In the genomic region with DNA sequence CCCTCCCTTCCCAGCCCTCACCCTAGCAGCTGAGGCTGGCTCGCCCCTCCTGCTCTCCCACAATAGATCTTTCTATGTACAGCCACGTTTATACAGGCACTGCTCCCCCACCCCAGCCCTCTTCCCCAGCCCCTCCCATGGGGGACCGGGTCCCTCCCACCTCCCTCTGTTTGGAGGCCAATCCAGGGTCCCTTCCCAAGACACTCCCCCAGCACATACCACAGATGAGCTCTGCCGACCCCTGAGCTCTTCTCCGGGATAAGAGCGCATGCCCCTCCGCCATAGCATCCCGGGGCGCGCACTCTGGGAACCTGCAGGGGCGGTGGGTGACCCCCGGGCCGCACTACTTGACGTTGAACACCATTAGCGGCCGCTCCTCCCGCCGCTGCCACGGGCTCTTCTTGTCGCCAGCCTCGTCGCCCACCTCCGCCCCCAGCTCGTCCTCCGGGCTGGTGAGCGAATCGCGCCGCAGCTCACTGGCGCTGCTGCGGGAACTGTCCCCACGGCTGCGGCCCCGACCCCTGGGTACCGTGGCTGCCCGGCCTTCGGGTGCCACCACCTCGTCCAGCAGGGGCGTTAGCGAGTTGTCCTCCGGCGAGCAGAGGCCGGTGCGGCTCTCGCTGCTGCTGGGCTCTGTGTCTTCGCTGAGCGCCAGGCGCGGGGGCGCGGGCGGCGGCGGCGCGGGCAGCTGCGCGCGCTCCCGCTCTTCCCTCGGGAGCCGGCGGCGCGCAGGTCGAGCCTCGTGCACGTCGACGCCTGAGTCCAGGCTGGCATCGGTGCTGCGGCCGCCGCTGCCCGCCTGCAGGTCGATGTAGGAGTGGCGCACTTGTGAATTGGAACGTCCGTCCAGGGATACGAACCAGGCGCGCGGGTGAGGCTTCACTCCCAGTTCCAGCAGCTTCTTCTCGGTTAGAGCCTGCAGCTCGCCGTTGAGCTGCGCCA, we compare ENCODE assay signal across 7 mouse cellular contexts. TPM values are rescaled to one million over a fixed set of nuclear protein-coding genes. Genes with fewer than 3 reads are reported as not detected.
A peak's percentile ranks its signal among the peaks of the same experiment; 100 is the strongest.
DNase-seq lines count a peak whose midpoint lies in the region; ATAC-seq and TF ChIP-seq lines count a peak whose summit lies in the region.

No protein-coding gene starts in this region.

- TF ChIP-seq POLR2A in cerebellum, adult 2 months (IDR thresholded peaks at IDR 0.05; ENCODE audit: borderline replicate concordance, insufficient read depth, low read length), result no peak

- peak overlapping the region; percentile 86 for H3K27ac ChIP-seq in cerebellum, adult 2 months (ENCODE audit: insufficient read depth, low read length)
- H3K27ac ChIP-seq in hindbrain, embryonic 14.5 days, result no peak overlapping the region

- DNase-seq in adrenal gland, adult 2 months, result peak; percentile 89
- peak; percentile 58 to 69 for DNase-seq in cerebellum, adult 2 months
- DNase-seq in forelimb bud, embryonic 11.5 days (ENCODE audit: low read depth, low spot score), result peak; percentile 56
- DNase-seq in hindbrain, embryonic 14.5 days (ENCODE audit: low spot score), result no peak
- DNase-seq in left cerebral cortex, postnatal 14 days (ENCODE audit: low spot score in 2 of 2), result peak; percentile 74 to 86
- peak; percentile 75 to 86 for DNase-seq in lung, postnatal 4 days
- DNase-seq in right cerebral cortex, postnatal 25 days, result peak; percentile 83

- peak overlapping the region; percentile 48 for H3K4me3 ChIP-seq in cerebellum, adult 2 months (replicated peaks; ENCODE audit: insufficient read depth, low read depth, low read length)
- H3K4me3 ChIP-seq in hindbrain, embryonic 14.5 days (replicated peaks; ENCODE audit: low read length), result peak overlapping the region; percentile 14

- intact Hi-C loops in left cerebral cortex, postnatal 14 days (cut with DNase I), result no loop called here

- ATAC-seq in hindbrain, embryonic 14.5 days (ENCODE audit: low FRiP score), result no peak

- peak overlapping the region; percentile 44 for H3K4me2 ChIP-seq in hindbrain, embryonic 14.5 days (replicated peaks)

- no peaks in the 10 kb centered on the region for H3K9me3 ChIP-seq in hindbrain, embryonic 14.5 days (ENCODE audit: control insufficient read depth, low read length)

- H3K9ac ChIP-seq in hindbrain, embryonic 14.5 days, result peak overlapping the region; percentile 41

- peak; percentile 7; the same call in 1 of the 2 replicates for TF ChIP-seq CTCF in cerebellum, adult 2 months (IDR thresholded peaks at IDR 0.05; ENCODE audit: borderline replicate concordance, insufficient read depth, low read depth, low read length)

- H3K36me3 ChIP-seq in hindbrain, embryonic 14.5 days (replicated peaks; ENCODE audit: control insufficient read depth, insufficient read depth), result peaks cover 85% of the 10 kb centered on the region

- H3K4me1 ChIP-seq in cerebellum, adult 2 months (ENCODE audit: control insufficient read depth, insufficient read depth, low read length), result peaks cover 55% of the 10 kb centered on the region
- peaks cover 18% of the 10 kb centered on the region for H3K4me1 ChIP-seq in hindbrain, embryonic 14.5 days (replicated peaks; ENCODE audit: control insufficient read depth, insufficient read depth, low read length)

- no peaks in the 10 kb centered on the region for H3K27me3 ChIP-seq in cerebellum, adult 2 months (ENCODE audit: control insufficient read depth, insufficient read depth, low read length)
- H3K27me3 ChIP-seq in hindbrain, embryonic 14.5 days (ENCODE audit: control insufficient read depth, insufficient read depth, low read length), result no peaks in the 10 kb centered on the region

- WGBS in cerebellum, adult 2 months, result 20% methylated on average over 87 of the region's 87 CpGs
- WGBS in hindbrain, embryonic 14.5 days, result 5% methylated on average over 86 of the region's 87 CpGs

RNA-seq across cellular contexts. Expression of a gene that starts 7.3 kb away (rescaled TPM):
- 100 to 1,000 TPM; 165 to 211 TPM for total RNA-seq in adrenal gland, adult 2 months (2021)
- polyA plus RNA-seq in adrenal gland, adult 2 months (2012; rRNA removed), result 251 and 310 TPM in 2 replicates
- polyA plus RNA-seq in cerebellum, adult 2 months (2012; rRNA removed), result 58.4 TPM in 2 replicates
- 52.4 and 63.6 TPM in 2 replicates for polyA plus RNA-seq in hindbrain, embryonic 14.5 days (2014; fragmentation: Nextera tagmentation; extraction: Ambion mirVana)
- 10 to 100 TPM; 74.3 to 78.5 TPM for total RNA-seq in left cerebral cortex, postnatal 14 days (2021)

RNA-seq across cellular contexts. Expression of a gene that starts 10.1 kb away (rescaled TPM):
- total RNA-seq in adrenal gland, adult 2 months (2021), result 1 to 10 TPM; 2.8 to 8.3 TPM
- 18.1 and 22.9 TPM in 2 replicates for polyA plus RNA-seq in adrenal gland, adult 2 months (2012; rRNA removed)
- polyA plus RNA-seq in cerebellum, adult 2 months (2012; rRNA removed), result 57.8 and 60.3 TPM in 2 replicates
- 30.9 and 40.4 TPM in 2 replicates for polyA plus RNA-seq in hindbrain, embryonic 14.5 days (2014; fragmentation: Nextera tagmentation; extraction: Ambion mirVana)
- 100 to 1,000 TPM in 1 of 2 experiments, 10 to 100 TPM in 1; 97.3 to 111 TPM for total RNA-seq in left cerebral cortex, postnatal 14 days (2021)

RNA-seq across cellular contexts. Expression of a gene that starts 29.6 kb away (rescaled TPM):
- total RNA-seq in adrenal gland, adult 2 months (2021), result 100 to 1,000 TPM; 504 to 683 TPM
- 1,025 and 1,107 TPM in 2 replicates for polyA plus RNA-seq in adrenal gland, adult 2 months (2012; rRNA removed)
- polyA plus RNA-seq in cerebellum, adult 2 months (2012; rRNA removed), result 124 and 126 TPM in 2 replicates
- 154 and 157 TPM in 2 replicates for polyA plus RNA-seq in hindbrain, embryonic 14.5 days (2014; fragmentation: Nextera tagmentation; extraction: Ambion mirVana)
- 10 to 100 TPM; 71.0 to 71.3 TPM for total RNA-seq in left cerebral cortex, postnatal 14 days (2021)

RNA-seq across cellular contexts. Expression of a gene that starts 32.5 kb away (rescaled TPM):
- total RNA-seq in adrenal gland, adult 2 months (2021), result 1 to 10 TPM; 2.5 to 4.1 TPM
- polyA plus RNA-seq in adrenal gland, adult 2 months (2012; rRNA removed), result 6.6 TPM in 2 replicates
- polyA plus RNA-seq in cerebellum, adult 2 months (2012; rRNA removed), result 2.8 and 4.0 TPM in 2 replicates
- 5.0 and 8.4 TPM in 2 replicates for polyA plus RNA-seq in hindbrain, embryonic 14.5 days (2014; fragmentation: Nextera tagmentation; extraction: Ambion mirVana)
- 1 to 10 TPM; 2.0 to 3.6 TPM for total RNA-seq in left cerebral cortex, postnatal 14 days (2021)

RNA-seq across cellular contexts. Expression of a gene that starts 44.2 kb away (rescaled TPM):
- total RNA-seq in adrenal gland, adult 2 months (2021), result 10 to 100 TPM; 36.8 to 51.7 TPM
- polyA plus RNA-seq in adrenal gland, adult 2 months (2012; rRNA removed), result 46.3 and 77.5 TPM in 2 replicates
- polyA plus RNA-seq in cerebellum, adult 2 months (2012; rRNA removed), result 446 and 460 TPM in 2 replicates
- polyA plus RNA-seq in hindbrain, embryonic 14.5 days (2014; fragmentation: Nextera tagmentation; extraction: Ambion mirVana), result 106 TPM in 2 replicates
- 100 to 1,000 TPM; 399 to 416 TPM for total RNA-seq in left cerebral cortex, postnatal 14 days (2021)
